Mouse (Mus musculus) testis, adult 2 months (tissue): ENCODE results near the gene Zfp74.

Experiments
- CTCF ChIP-seq: fragments of 200-500 bp; IDR thresholded peaks from 2 replicates; pipeline ENCODE4 v1.5.1; 2012; ENCODE audit warnings: low read depth, mild to moderate bottlenecking, inconsistent platforms, low read length, moderate library complexity; ENCODE audit not compliant: control insufficient read depth, insufficient read depth, insufficient replicate concordance
- POLR2A ChIP-seq: fragments of 200-500 bp; IDR thresholded peaks from 2 replicates; pipeline ENCODE4 v1.6.1; 2012; ENCODE audit warnings: low read depth, mild to moderate bottlenecking, inconsistent platforms, low read length, moderate library complexity; ENCODE audit not compliant: control insufficient read depth

DNA sequence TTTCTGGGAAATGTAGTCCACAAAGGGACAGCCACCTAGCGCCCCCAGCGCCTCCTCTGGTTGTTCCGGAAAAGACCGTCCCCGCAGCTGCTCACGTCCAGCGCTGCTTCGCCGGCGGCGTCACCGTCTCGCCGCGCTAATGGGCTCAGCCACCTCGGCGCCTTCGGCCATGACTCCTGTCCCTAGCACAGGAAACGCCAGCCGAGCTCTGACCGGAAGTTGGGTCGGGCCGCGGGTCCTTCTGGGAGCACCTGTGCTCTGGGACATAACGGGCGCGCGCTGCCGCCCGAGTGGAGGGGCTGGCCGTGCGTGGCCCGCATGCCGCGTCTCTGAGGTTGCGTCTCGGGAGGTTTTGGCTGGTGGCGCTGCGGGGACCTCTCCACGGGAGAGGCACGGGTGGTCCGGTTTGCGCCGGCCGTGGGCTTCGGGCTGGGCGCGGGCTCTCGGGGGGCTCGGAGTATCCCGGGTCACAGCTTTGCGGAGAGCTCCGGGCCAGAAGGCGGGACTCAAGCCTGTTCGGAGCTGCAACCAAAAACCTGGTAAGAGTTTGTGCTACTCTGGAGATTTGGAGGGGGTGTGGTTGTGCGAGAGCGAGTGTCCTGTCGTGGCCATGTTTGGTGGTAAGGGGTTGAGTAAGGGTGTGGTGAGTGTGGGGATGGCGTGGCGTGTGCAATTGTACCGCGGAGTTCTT is 29.9 kb upstream of the Zfp74 start, which contains the start of gene Zfp568:
- TF ChIP-seq POLR2A (peak; percentile 98), CTCF (peak; percentile 16; the same call in 1 of the 2 replicates)
